Mouse (Mus musculus) adrenal gland, postnatal 25 days (tissue): ENCODE data around the gene Gtf2h3. TPM values are rescaled to one million over a fixed set of nuclear protein-coding genes. Genes with fewer than 3 reads are reported as not detected.

Experiments
- DNase-seq: peaks from one replicate; pipeline ENCODE4 v3.0.0; 2021; ENCODE audit warnings: mixed read lengths
- total RNA-seq: library from RNA; stranded (reverse); gene quantifications from 2 replicates; pipeline ENCODE4 v1.2.3, GENCODE M21; 2021

Gene Gtf2h3
- total RNA-seq, 1 experiment from 2014 or later = 46.1 TPM

DNA sequence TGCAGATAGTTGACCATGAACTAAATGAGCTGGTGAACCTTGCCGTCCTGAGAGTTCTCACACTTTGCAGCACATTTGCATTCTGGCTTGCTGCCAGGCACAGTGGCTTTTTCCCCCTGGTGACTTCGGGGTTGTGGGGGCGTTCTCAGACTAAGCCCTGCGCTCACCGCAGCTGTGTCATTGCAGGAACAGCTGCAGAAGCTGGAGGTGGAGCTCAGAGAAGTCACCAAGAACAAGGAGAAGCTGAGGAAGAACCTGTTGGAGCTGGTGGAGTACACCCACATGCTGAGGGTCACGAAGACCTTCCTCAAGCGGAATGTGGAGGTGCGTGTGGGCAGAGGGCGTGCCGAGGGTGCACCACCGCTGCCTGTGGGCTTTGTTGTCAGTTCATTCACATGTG is 58.4 kb downstream of the Gtf2h3 start:
- DNase-seq = no peak

DNA sequence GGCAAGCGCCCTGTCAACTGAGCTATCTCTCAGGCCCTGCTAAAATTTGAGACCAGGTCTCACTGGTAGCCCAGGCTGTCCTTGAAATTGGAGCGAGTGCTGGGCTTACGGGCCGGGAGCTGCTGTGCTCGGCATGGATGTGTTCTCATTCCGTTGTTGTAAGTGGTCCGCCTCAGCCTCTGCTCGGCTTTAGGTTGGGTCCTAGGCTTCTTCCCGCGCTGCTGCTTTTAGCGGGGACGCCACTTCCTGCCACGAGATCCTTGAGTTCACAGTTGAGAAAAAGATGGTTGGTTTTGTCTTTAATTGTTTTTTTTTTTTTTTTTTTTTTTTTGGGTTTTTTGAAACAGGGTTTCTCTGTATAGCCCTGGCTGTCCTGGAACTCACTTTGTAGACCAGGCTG is 58.9 kb downstream of the Gtf2h3 start:
- DNase-seq = no peak

Other genes starting within 250 kb of the Gtf2h3 start
- 148 and 153 TPM in 2 replicates for gene Cdk2ap1, start 216.1 kb upstream of the Gtf2h3 start, total RNA-seq
- 91.4 and 104 TPM in 2 replicates for gene Sbno1, start 153.1 kb upstream of the Gtf2h3 start, total RNA-seq
- gene Kmt5a, start 139.2 kb upstream of the Gtf2h3 start, total RNA-seq = 216 and 296 TPM in 2 replicates
- gene Rilpl2, start 100.8 kb upstream of the Gtf2h3 start, total RNA-seq = 27.0 TPM in 2 replicates
- gene Snrnp35, start 96.0 kb upstream of the Gtf2h3 start, total RNA-seq = 20.7 TPM in 2 replicates
- gene Rilpl1, start 47.7 kb upstream of the Gtf2h3 start, total RNA-seq = 15.1 and 17.7 TPM in 2 replicates
- 186 and 197 TPM in 2 replicates for gene Tmed2, start 38.4 kb upstream of the Gtf2h3 start, total RNA-seq
- gene Ddx55, start 26.3 kb upstream of the Gtf2h3 start, total RNA-seq = 14.8 and 15.5 TPM in 2 replicates
- gene Eif2b1, start within 50 bp of the Gtf2h3 start, total RNA-seq = 42.1 and 48.3 TPM in 2 replicates
- 54.0 and 83.7 TPM in 2 replicates for gene Atp6v0a2, start 49.4 kb downstream of the Gtf2h3 start, total RNA-seq
- gene Dnah10, start 145.9 kb downstream of the Gtf2h3 start, total RNA-seq = 3.2 and 3.4 TPM in 2 replicates